Mouse (Mus musculus): ENCODE measurements at regions not wholly inside any gene's neighbourhood (a gene's known extent, or its start where the extent isn't known, plus 50 kb on each side); places are given as distances from the start of the nearest gene placed in this dataset.
"Not testable (repeated sequence)": the region's sequence is repeated elsewhere in the genome, so short reads cannot be mapped to it uniquely, and the experiment has no call there.

GRCm38 (mm10) chr1:8097046-8097445 lies 3289.4 kb downstream of the Gm37988 start:
- H3K4me1 ChIP-seq = no peaks in the 10 kb centered on the region
- 64% methylated on average over 2 of the region's 2 CpGs for WGBS
- H3K4me3 ChIP-seq = no peak overlapping the region
- H3K27me3 ChIP-seq (ENCODE audit: insufficient read depth, poor library complexity, severe bottlenecking) = no peaks in the 10 kb centered on the region
- no peaks in the 10 kb centered on the region for H3K36me3 ChIP-seq
- no peak for DNase-seq (ENCODE audit: low spot score)
- H3K9me3 ChIP-seq = no peaks in the 10 kb centered on the region
- no peak overlapping the region for H3K27ac ChIP-seq

GRCm38 (mm10) chr1:8123021-8123420 lies 3290.9 kb upstream of the A830018L16Rik start:
- not testable (repeated sequence) for H3K4me1 ChIP-seq; H3K27me3 ChIP-seq (ENCODE audit: insufficient read depth, poor library complexity, severe bottlenecking); H3K9me3 ChIP-seq; H3K36me3 ChIP-seq; H3K27ac ChIP-seq; H3K4me3 ChIP-seq
- peak; percentile 73 for DNase-seq (ENCODE audit: low spot score)
- 44% methylated on average over 8 of the region's 8 CpGs for WGBS

DNA sequence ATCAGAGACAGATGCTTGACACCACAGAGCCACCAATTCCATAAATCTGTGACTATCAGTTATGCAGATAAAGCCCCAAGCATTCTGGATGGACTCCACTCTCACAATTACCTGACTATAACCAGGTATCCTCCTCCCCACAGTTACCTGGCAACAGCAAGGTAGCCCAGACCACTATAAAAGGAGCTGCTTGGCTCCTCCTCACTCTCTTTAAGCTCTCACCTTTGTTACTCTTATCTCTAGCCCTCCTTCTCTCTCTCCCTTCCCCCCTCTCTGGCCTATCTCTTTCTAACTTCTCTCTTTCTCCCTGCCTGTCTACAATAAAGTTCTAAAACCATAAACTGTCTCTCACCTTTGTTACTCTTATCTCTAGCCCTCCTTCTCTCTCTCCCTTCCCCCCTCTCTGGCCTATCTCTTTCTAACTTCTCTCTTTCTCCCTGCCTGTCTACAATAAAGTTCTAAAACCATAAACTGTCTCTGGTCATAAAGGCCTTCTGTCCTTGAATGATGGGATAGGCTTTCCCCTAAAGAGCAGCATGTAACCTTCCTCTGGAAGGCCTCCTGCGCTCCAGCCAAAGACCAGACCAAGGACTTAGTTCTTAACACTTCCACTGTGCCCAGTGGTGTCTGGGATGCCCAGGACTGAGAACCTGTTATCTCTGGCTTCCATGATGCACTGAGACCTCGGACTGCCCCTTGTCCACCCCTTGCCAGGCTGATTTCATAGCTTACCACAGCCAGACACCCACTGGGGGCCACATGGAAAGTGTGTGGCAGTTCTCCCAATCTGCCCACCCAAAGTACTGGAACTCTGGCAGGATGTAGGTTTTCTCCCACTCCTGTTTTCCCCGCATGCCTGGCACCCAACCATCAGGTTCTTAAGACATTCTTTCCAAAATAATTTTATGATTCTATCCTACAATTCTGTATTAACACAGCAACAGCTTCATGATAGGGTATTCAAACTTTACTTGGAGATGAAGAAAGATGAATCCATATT lies 3279.2 kb upstream of the A830018L16Rik start:
- not testable (repeated sequence) for H3K4me3 ChIP-seq; H3K27me3 ChIP-seq (ENCODE audit: insufficient read depth, poor library complexity, severe bottlenecking); H3K4me1 ChIP-seq; H3K9me3 ChIP-seq; DNase-seq (ENCODE audit: low spot score); H3K27ac ChIP-seq; H3K36me3 ChIP-seq
- WGBS = 78% methylated on average over 3 of the region's 3 CpGs

DNA sequence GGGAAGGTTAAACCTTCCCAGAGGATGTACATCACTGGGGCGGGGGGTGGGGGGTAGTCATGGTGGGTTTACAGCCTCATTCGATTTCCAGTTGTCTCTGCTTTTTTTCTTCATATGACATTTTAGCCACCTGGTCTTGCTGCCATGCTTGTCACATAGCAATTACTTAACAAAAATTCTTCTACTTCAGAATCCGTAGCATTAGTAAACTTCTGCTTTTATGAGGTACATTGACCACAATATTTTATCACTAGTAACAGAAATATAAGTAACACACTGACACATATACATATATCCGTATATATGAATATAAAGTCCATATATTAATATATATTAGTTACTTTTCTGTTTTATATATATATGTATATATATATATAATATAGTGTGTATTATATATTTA lies 3271.3 kb upstream of the A830018L16Rik start:
- Histone ChIP-seq H3K9me3 (no peaks in the 10 kb centered on the region), H3K27ac (no peak overlapping the region), H3K4me1 (no peaks in the 10 kb centered on the region), H3K27me3 (ENCODE audit: insufficient read depth, poor library complexity, severe bottlenecking) (no peaks in the 10 kb centered on the region), H3K36me3 (no peaks in the 10 kb centered on the region), H3K4me3 (no peak overlapping the region)
- DNase-seq (ENCODE audit: low spot score) = no peak
- 74% methylated on average over 4 of the region's 4 CpGs for WGBS

- no peak for DNase-seq (ENCODE audit: low spot score)
- no peak overlapping the region for H3K4me3 ChIP-seq
- no peaks in the 10 kb centered on the region for H3K36me3 ChIP-seq
- H3K27me3 ChIP-seq (ENCODE audit: insufficient read depth, poor library complexity, severe bottlenecking) = no peaks in the 10 kb centered on the region
- H3K4me1 ChIP-seq = no peaks in the 10 kb centered on the region
- no peak overlapping the region for H3K27ac ChIP-seq
- 0 out of 2 replicates have a peak, but pooled peaks cover 4% of the 10 kb centered on the region for H3K9me3 ChIP-seq
Measured at GRCm38 (mm10) chr1:8173196-8173595, 3240.7 kb upstream of the A830018L16Rik start.
